Mouse (Mus musculus) MEL (cell line): ENCODE measurements around the gene Mpeg1. TPM values are rescaled to one million over a fixed set of nuclear protein-coding genes. Genes with fewer than 3 reads are reported as not detected.

ENCODE experiments used
- DNase-seq: peaks from one replicate; pipeline ENCODE4 v3.0.0; 2011; ENCODE audit warnings: low read depth, low spot score
- H3K27ac ChIP-seq: 2 replicates; pipeline ENCODE4 v1.5.1; 2012; ENCODE audit warnings: low read depth, mild to moderate bottlenecking, control low read depth, low read length, moderate library complexity; ENCODE audit not compliant: control insufficient read depth
- H3K27me3 ChIP-seq, 2 experiments: fragments of 150-350 bp in 1 of 2; sonication (generic) in 1 of 2; 2 replicates each; pipeline ENCODE4 v1.6.1; 2012; ENCODE audit warnings: low read length in 2 of 2, mild to moderate bottlenecking in 2 of 2, improper control_type of control experiment in 1 of 2, moderate library complexity in 1 of 2; ENCODE audit not compliant: insufficient read depth in 2 of 2, control insufficient read depth in 1 of 2
- H3K36me3 ChIP-seq, 2 experiments: 2 replicates each; pipeline ENCODE4 v1.6.1; 2012 to 2014; ENCODE audit warnings: low read length in 2 of 2, improper control_type of control experiment in 1 of 2, inconsistent platforms in 1 of 2, mild to moderate bottlenecking in 1 of 2; ENCODE audit not compliant: insufficient read depth in 2 of 2, control insufficient read depth in 1 of 2
- H3K4me1 ChIP-seq, 2 experiments: fragments of 150-350 bp in 1 of 2; sonication (generic) in 1 of 2; 2 replicates each; pipeline ENCODE4 v1.6.1; 2012; ENCODE audit warnings: low read length in 2 of 2, improper control_type of control experiment in 1 of 2, mild to moderate bottlenecking in 1 of 2; ENCODE audit not compliant: insufficient read depth in 2 of 2, control insufficient read depth in 1 of 2
- H3K4me3 ChIP-seq, 2 experiments: fragments of 150-350 bp in 1 of 2; sonication (generic) in 1 of 2; 2 replicates each; pipeline ENCODE4 v1.5.1; 2012; ENCODE audit warnings: low read depth in 2 of 2, low read length in 2 of 2, mild to moderate bottlenecking in 2 of 2, moderate library complexity in 2 of 2, control low read depth in 1 of 2, improper control_type of control experiment in 1 of 2; ENCODE audit not compliant: control insufficient read depth in 1 of 2, insufficient read depth in 1 of 2
- H3K79me2 ChIP-seq: 2 replicates; pipeline ENCODE4 v1.6.1; 2012; ENCODE audit warnings: mild to moderate bottlenecking, low read length, moderate library complexity; ENCODE audit not compliant: control insufficient read depth, poor library complexity, insufficient read depth
- H3K9ac ChIP-seq: 2 replicates; pipeline ENCODE4 v1.6.1; 2012; ENCODE audit warnings: low read depth, mild to moderate bottlenecking, control low read depth, low read length, moderate library complexity; ENCODE audit not compliant: control insufficient read depth, poor library complexity, severe bottlenecking
- H3K9me3 ChIP-seq: fragments of 150-350 bp; sonication (generic); replicated peaks from 2 replicates; pipeline ENCODE4 v1.6.1; 2012; ENCODE audit warnings: mild to moderate bottlenecking, low read length, improper control_type of control experiment, moderate library complexity; ENCODE audit not compliant: insufficient read depth
- BHLHE40 ChIP-seq: IDR thresholded peaks from 2 replicates; pipeline ENCODE4 v1.6.1; 2012; ENCODE audit warnings: low read depth, mild to moderate bottlenecking, inconsistent platforms, low read length, improper control_type of control experiment, borderline replicate concordance
- CHD2 ChIP-seq: IDR thresholded peaks from 2 replicates; pipeline ENCODE4 v1.6.1; 2011; ENCODE audit warnings: low read length, improper control_type of control experiment
- E2F4 ChIP-seq: IDR thresholded peaks from 2 replicates; pipeline ENCODE4 v1.6.1; 2011; ENCODE audit warnings: low read depth, low read length, improper control_type of control experiment, borderline replicate concordance
- EP300 ChIP-seq, 2 experiments: IDR thresholded peaks; 2 replicates each; pipeline ENCODE4 v1.6.1; 2011; ENCODE audit warnings: improper control_type of control experiment in 2 of 2, low read length in 2 of 2, low read depth in 1 of 2, mild to moderate bottlenecking in 1 of 2
- ETS1 ChIP-seq: IDR thresholded peaks from 2 replicates; pipeline ENCODE4 v1.6.1; 2012; ENCODE audit warnings: low read depth, mild to moderate bottlenecking, inconsistent platforms, low read length, improper control_type of control experiment, moderate library complexity
- GABPA ChIP-seq: IDR thresholded peaks from 2 replicates; pipeline ENCODE4 v1.6.1; 2012; ENCODE audit warnings: low read depth, mild to moderate bottlenecking, inconsistent platforms, low read length, improper control_type of control experiment, moderate library complexity
- GATA1 ChIP-seq: IDR thresholded peaks from 2 replicates; pipeline ENCODE4 v1.6.1; 2011; ENCODE audit warnings: low read depth, low read length, improper control_type of control experiment
- JUND ChIP-seq: IDR thresholded peaks from 2 replicates; pipeline ENCODE4 v1.6.1; 2011; ENCODE audit warnings: low read depth, mild to moderate bottlenecking, improper control_type of control experiment, low read length
- KAT2A ChIP-seq: conservative IDR thresholded peaks from 2 replicates; pipeline ENCODE4 v1.6.1; 2012; ENCODE audit warnings: low read depth, low read length, improper control_type of control experiment, inconsistent platforms
- MAFK ChIP-seq: IDR thresholded peaks from 2 replicates; pipeline ENCODE4 v1.6.1; 2011; ENCODE audit warnings: low read depth, mild to moderate bottlenecking, low read length, improper control_type of control experiment, borderline replicate concordance
- MAX ChIP-seq: IDR thresholded peaks from 2 replicates; pipeline ENCODE4 v1.6.1; 2011; ENCODE audit warnings: low read length, improper control_type of control experiment
- POLR2A ChIP-seq, 2 experiments: IDR thresholded peaks; 2 replicates each; pipeline ENCODE4 v1.6.1; 2011 to 2012; ENCODE audit warnings: low read length in 2 of 2, mild to moderate bottlenecking in 2 of 2, control low read depth in 1 of 2, improper control_type of control experiment in 1 of 2, low read depth in 1 of 2, moderate library complexity in 1 of 2; ENCODE audit not compliant: control insufficient read depth in 1 of 2, insufficient read depth in 1 of 2, poor library complexity in 1 of 2
- POLR2AphosphoS2 ChIP-seq: IDR thresholded peaks from 2 replicates; pipeline ENCODE4 v1.6.1; 2011; ENCODE audit warnings: low read length, improper control_type of control experiment
- POLR2AphosphoS5 ChIP-seq: IDR thresholded peaks from 2 replicates; pipeline ENCODE4 v1.6.1; 2012; ENCODE audit warnings: low read depth, borderline replicate concordance, mild to moderate bottlenecking, inconsistent platforms, low read length, moderate library complexity, mixed read lengths
- SMC3 ChIP-seq: IDR thresholded peaks from 2 replicates; pipeline ENCODE4 v1.6.1; 2011; ENCODE audit warnings: low read depth, low read length, improper control_type of control experiment
- TAL1 ChIP-seq: IDR thresholded peaks from 2 replicates; pipeline ENCODE4 v1.6.1; 2012; ENCODE audit warnings: mild to moderate bottlenecking, inconsistent platforms, low read length, moderate library complexity, mixed read lengths
- TBP ChIP-seq: IDR thresholded peaks from 2 replicates; pipeline ENCODE4 v1.8.0; 2011; ENCODE audit warnings: low read depth, low read length, improper control_type of control experiment
- TCF12 ChIP-seq: IDR thresholded peaks from 2 replicates; pipeline ENCODE4 v1.6.1; 2014; ENCODE audit warnings: low read depth, mild to moderate bottlenecking, inconsistent platforms, low read length, improper control_type of control experiment, moderate library complexity
- UBTF ChIP-seq: IDR thresholded peaks from 2 replicates; pipeline ENCODE4 v1.6.1; 2012; ENCODE audit warnings: low read depth, mild to moderate bottlenecking, inconsistent platforms, low read length, improper control_type of control experiment, moderate library complexity, borderline replicate concordance; ENCODE audit not compliant: insufficient read depth
- ZKSCAN1 ChIP-seq: IDR thresholded peaks from 2 replicates; pipeline ENCODE4 v1.6.1; 2012; ENCODE audit warnings: low read depth, mild to moderate bottlenecking, inconsistent platforms, low read length, improper control_type of control experiment, moderate library complexity
- ZMIZ1 ChIP-seq: IDR thresholded peaks from 2 replicates; pipeline ENCODE4 v1.6.1; 2012; ENCODE audit warnings: low read depth, mild to moderate bottlenecking, inconsistent platforms, low read length, improper control_type of control experiment, moderate library complexity
- polyA plus RNA-seq, 2 experiments: library from polyadenylated mRNA; stranded (reverse) in 1 of 2; unstranded in 1 of 2; fragments of >175 nt in 1 of 2; fragments of >200 nt in 1 of 2; gene quantifications; 2 replicates each; pipeline versions ENCODE4 v1.2.1 to v1.2.4; 2012; ENCODE audit warnings: low replicate concordance in 2 of 2, low read depth in 1 of 2; ENCODE audit not compliant: insufficient read length in 2 of 2, insufficient read depth in 1 of 2, missing spikeins in 1 of 2
- total RNA-seq: library from RNA; depleted of rRNA; stranded (reverse); fragments of 300-350 nt; gene quantifications from 2 replicates; pipeline ENCODE4 v1.2.3, GENCODE M21; 2012

Gene Mpeg1
- total and polyA plus RNA-seq, 3 experiments: 0.07 TPM; not detected in 2

DNA sequence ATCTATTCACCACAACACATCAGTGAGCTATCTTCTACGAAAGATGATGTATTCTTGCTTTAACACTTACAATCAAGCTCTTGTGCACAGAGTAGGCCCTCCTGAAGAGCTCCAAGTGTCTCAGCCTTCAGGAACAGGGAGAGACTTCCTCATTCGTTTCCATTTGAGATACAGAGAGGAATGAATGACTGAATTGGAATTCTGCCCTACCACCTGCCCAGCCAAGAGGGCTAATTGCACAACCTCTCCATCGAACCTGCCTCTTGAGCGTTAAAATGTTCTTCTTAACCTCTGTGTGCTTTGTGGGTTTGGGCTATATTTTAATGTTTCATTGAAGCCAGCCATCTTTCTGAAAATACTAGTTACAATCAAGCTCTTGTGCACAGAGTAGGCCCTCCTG is 4.1 kb downstream of the Mpeg1 start:
- peaks cover 0 to 9% of the 10 kb centered on the region in 2 experiments; a peak in 2 of 4 replicates for H3K36me3 ChIP-seq
- H3K4me1 ChIP-seq: peaks cover 3 to 4% of the 10 kb centered on the region in 2 experiments; a peak in 2 of 4 replicates
- TF ChIP-seq MAFK: no peak
- no peak for TF ChIP-seq EP300 (IDR thresholded peaks at IDR 0.05; ENCODE audit: low read depth in 1 of 2, low read length in 2 of 2)
- TF ChIP-seq TAL1: no peak
- TF ChIP-seq POLR2A (IDR thresholded peaks at IDR 0.05; ENCODE audit: control insufficient read depth in 1 of 2, insufficient read depth in 1 of 2, low read depth in 1 of 2, low read length in 2 of 2, poor library complexity in 1 of 2): no peak
- no peak for TF ChIP-seq POLR2AphosphoS5
- no peak for TF ChIP-seq POLR2AphosphoS2
- TF ChIP-seq ZKSCAN1: no peak
- no peak for TF ChIP-seq ETS1
- no peak for TF ChIP-seq SMC3
- TF ChIP-seq TCF12: no peak
- TF ChIP-seq JUND: no peak
- no peaks in the 10 kb centered on the region for H3K9me3 ChIP-seq
- no peak overlapping the region for H3K4me3 ChIP-seq
- DNase-seq: no peak
- no peaks in the 10 kb centered on the region for H3K27me3 ChIP-seq
- no peaks in the 10 kb centered on the region for H3K79me2 ChIP-seq
- H3K9ac ChIP-seq: no peak overlapping the region
- H3K27ac ChIP-seq: no peak overlapping the region

- H3K9me3 ChIP-seq: no peaks in the 10 kb centered on the region
- no peak overlapping the region for H3K9ac ChIP-seq
- peaks cover 3 to 4% of the 10 kb centered on the region in 2 experiments; a peak in 2 of 4 replicates for H3K4me1 ChIP-seq
- TF ChIP-seq EP300 (IDR thresholded peaks at IDR 0.05; ENCODE audit: low read depth in 1 of 2, low read length in 2 of 2): no peak
- no peak for TF ChIP-seq ZKSCAN1
- no peak for TF ChIP-seq CHD2
- no peak for TF ChIP-seq POLR2AphosphoS2
- no peak for TF ChIP-seq KAT2A
- no peak for TF ChIP-seq POLR2A (IDR thresholded peaks at IDR 0.05; ENCODE audit: control insufficient read depth in 1 of 2, insufficient read depth in 1 of 2, low read depth in 1 of 2, low read length in 2 of 2, poor library complexity in 1 of 2)
- no peak for TF ChIP-seq ZMIZ1
- no peak for TF ChIP-seq GATA1
- no peak for TF ChIP-seq TBP
- no peak for TF ChIP-seq E2F4
- TF ChIP-seq MAX: no peak
- no peak for TF ChIP-seq GABPA
- TF ChIP-seq BHLHE40: no peak
- TF ChIP-seq UBTF: no peak
- no peak overlapping the region for H3K4me3 ChIP-seq
- no peaks in the 10 kb centered on the region for H3K79me2 ChIP-seq
- no peak overlapping the region for H3K27ac ChIP-seq
- no peaks in the 10 kb centered on the region for H3K27me3 ChIP-seq
- peaks cover 0 to 9% of the 10 kb centered on the region in 2 experiments; a peak in 2 of 4 replicates for H3K36me3 ChIP-seq
- DNase-seq: no peak
These were observed 5.1 kb downstream of the Mpeg1 start for GRCm38 (mm10) chr19:12465530-12466144.
